Mouse (Mus musculus) layer of hippocampus, postnatal 10 days (tissue): ENCODE data around the gene D130040H23Rik. TPM values are rescaled to one million over a fixed set of nuclear protein-coding genes. Genes with fewer than 3 reads are reported as not detected.
A peak's percentile ranks its signal among the peaks of the same experiment; 100 is the strongest.
"Not testable (repeated sequence)": the region's sequence is repeated elsewhere in the genome, so short reads cannot be mapped to it uniquely, and the experiment has no call there.

ENCODE experiments used
- DNase-seq, 2 experiments: peaks; one replicate each; pipeline ENCODE4 v3.0.0; 2021; ENCODE audit warnings: low spot score in 2 of 2
- long read RNA-seq: library from polyadenylated mRNA; stranded (forward); transcript quantifications from one replicate; pipeline ENCODE4 v2.0.0, GENCODE M21; 2023
- total RNA-seq, 2 experiments: library from RNA; stranded (reverse); gene quantifications; 2 replicates each; pipeline ENCODE4 v1.2.3; 2021

The D130040H23Rik gene
- 10 to 100 TPM; 20.9 to 26.3 TPM for total RNA-seq
- long read RNA-seq, partial matches to known transcripts = 1 of 3 reads
- long read RNA-seq, other reads (novel, unspliced or antisense) = 2 of 3 reads

- peak; percentile 70 to 81 for DNase-seq
Measured at GRCm38 (mm10) chr8:69270386-69271202, at the start of gene D130040H23Rik. D130040H23Rik (plus strand) TSS chr8:69271080.

- no peak for DNase-seq
Measured at GRCm38 (mm10) chr8:69242541-69242940, 28.3 kb upstream of the D130040H23Rik start.

DNA sequence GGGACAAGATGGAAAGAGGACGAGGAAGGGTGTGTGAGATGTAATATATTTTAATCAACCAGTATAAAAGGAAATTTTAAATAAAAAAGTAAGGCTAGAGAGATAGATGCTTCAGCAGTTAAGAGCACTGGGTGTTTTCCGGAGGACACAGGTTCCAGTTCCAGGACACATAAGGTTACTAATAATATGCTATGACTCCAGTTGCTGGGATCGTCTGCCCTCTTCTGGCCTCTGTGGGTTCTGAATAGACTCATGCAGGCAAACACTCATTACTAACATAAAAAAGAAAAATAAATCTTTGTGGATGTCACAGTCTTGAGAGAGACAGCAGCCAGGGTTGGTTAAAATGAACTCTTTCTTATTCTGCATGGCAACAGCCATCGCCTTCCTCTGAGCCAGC lies 2.4 kb upstream of the D130040H23Rik start:
- DNase-seq = peak; percentile 25 to 34

GRCm38 (mm10) chr8:69271203-69271554 lies 299 bp downstream of the D130040H23Rik start:
- no peak for DNase-seq

- no peak for DNase-seq
Measured at GRCm38 (mm10) chr8:69272435-69272834, 1.6 kb downstream of the D130040H23Rik start.

DNA sequence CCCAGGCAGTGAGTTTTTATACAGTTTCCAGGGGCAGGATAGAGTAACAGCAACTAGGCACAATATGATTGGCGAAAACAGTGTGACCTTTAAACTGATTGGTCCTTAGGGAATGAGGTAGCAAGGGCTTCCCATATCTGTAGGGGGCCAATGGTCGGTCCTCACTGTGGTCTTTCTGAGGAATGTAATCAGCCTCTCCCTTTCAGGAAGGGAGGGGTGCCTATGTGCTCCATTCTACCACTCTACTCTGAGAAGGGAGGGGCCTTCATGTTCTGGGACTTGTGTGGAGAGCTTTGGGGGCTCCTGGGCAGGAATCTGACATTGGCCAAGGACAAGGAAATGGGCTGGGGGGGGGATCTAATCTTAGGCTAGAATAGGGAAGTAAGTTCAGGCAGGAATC lies 53.9 kb downstream of the D130040H23Rik start:
- no peak for DNase-seq

GRCm38 (mm10) chr8:69328301-69329288 lies 57.7 kb downstream of the D130040H23Rik start:
- DNase-seq = peak; percentile 94 to 95

GRCm38 (mm10) chr8:69329289-69329688 lies 58.4 kb downstream of the D130040H23Rik start:
- not testable (repeated sequence) for DNase-seq

Other genes with a start within 250 kb of the D130040H23Rik start
- 10 to 100 TPM in 1 of 2 experiments, 1 to 10 TPM in 1; 9.6 to 11.8 TPM for gene Zfp930, start 62.0 kb upstream of the D130040H23Rik start, total RNA-seq
- gene Gm9495, start 182.5 kb downstream of the D130040H23Rik start, total RNA-seq = not detected